Mouse (Mus musculus) left cerebral cortex, postnatal 36 days (tissue): ENCODE data around the gene Mecom. TPM values are rescaled to one million over a fixed set of nuclear protein-coding genes. Genes with fewer than 3 reads are reported as not detected.

Source experiments
- DNase-seq, 2 experiments: peaks; one replicate each; pipeline ENCODE4 v3.0.0; 2021 to 2022; ENCODE audit warnings: low spot score in 2 of 2, mixed read lengths in 1 of 2
- intact Hi-C: fragments of 180-260 bp; cut with DNase I; formaldehyde crosslinking; loops from one replicate; pipeline ENCODE4 v1.15.1; 2025
- total RNA-seq, 2 experiments: library from RNA; stranded (reverse); gene quantifications; 2 replicates each; pipeline ENCODE4 v1.2.3; 2021

Mecom gene
- total RNA-seq, 2 experiments from 2014 or later, result 2.2 to 5.0 TPM

GRCm38 (mm10) chr3:30092481-30092880, 455.3 kb downstream of the Mecom start:
- no peak for DNase-seq
- intact Hi-C loops, result no loop called here

- intact Hi-C loops, result no loop called here
Observed at GRCm38 (mm10) chr3:30091860-30092259, 455.9 kb downstream of the Mecom start.

GRCm38 (mm10) chr3:30091401-30091800, 456.4 kb downstream of the Mecom start:
- DNase-seq, result no peak
- intact Hi-C loops, result no loop called here

More at GRCm38 (mm10) chr3:30091860-30092259, 455.9 kb downstream of the Mecom start:
- no peak for DNase-seq

GRCm38 (mm10) chr3:30086139-30086538, 461.7 kb downstream of the Mecom start:
- DNase-seq, result no peak
- intact Hi-C loops, result no loop called here

- intact Hi-C loops, result no loop called here
Observed at GRCm38 (mm10) chr3:30083842-30084241, 464.0 kb downstream of the Mecom start.

GRCm38 (mm10) chr3:30083268-30083667, 464.5 kb downstream of the Mecom start:
- DNase-seq, result no peak
- intact Hi-C loops, result no loop called here

More at GRCm38 (mm10) chr3:30083842-30084241, 464.0 kb downstream of the Mecom start:
- DNase-seq, result no peak

- intact Hi-C loops, result no loop called here
- DNase-seq, result no peak
Observed at GRCm38 (mm10) chr3:30080827-30081226, 467.0 kb downstream of the Mecom start.

- DNase-seq, result no peak
- intact Hi-C loops, result no loop called here
Observed at GRCm38 (mm10) chr3:30076522-30076921, 471.3 kb downstream of the Mecom start.

- intact Hi-C loops, result no loop called here
- no peak for DNase-seq
Observed at GRCm38 (mm10) chr3:30071271-30071670, 476.5 kb downstream of the Mecom start.

- no peak for DNase-seq
- intact Hi-C loops, result no loop called here
Observed at GRCm38 (mm10) chr3:30066519-30066918, 481.3 kb downstream of the Mecom start.

GRCm38 (mm10) chr3:30060058-30060457, 487.8 kb downstream of the Mecom start:
- intact Hi-C loops, result no loop called here

GRCm38 (mm10) chr3:30059615-30060014, 488.2 kb downstream of the Mecom start:
- intact Hi-C loops, result no loop called here
- no peak for DNase-seq

More at GRCm38 (mm10) chr3:30060058-30060457, 487.8 kb downstream of the Mecom start:
- no peak for DNase-seq

- intact Hi-C loops, result no loop called here
- no peak for DNase-seq
Observed at GRCm38 (mm10) chr3:30051287-30051686, 496.5 kb downstream of the Mecom start.

GRCm38 (mm10) chr3:30050795-30051194, 497.0 kb downstream of the Mecom start:
- DNase-seq, result no peak
- intact Hi-C loops, result no loop called here

GRCm38 (mm10) chr3:30048792-30049191, 499.0 kb downstream of the Mecom start:
- intact Hi-C loops, result no loop called here

GRCm38 (mm10) chr3:30048157-30048556, 499.7 kb downstream of the Mecom start:
- intact Hi-C loops, result no loop called here
- DNase-seq, result no peak

More at GRCm38 (mm10) chr3:30048792-30049191, 499.0 kb downstream of the Mecom start:
- no peak for DNase-seq

- intact Hi-C loops, result no loop called here
Observed at GRCm38 (mm10) chr3:30043525-30043924, 504.3 kb downstream of the Mecom start.

GRCm38 (mm10) chr3:30038545-30038944, 509.3 kb downstream of the Mecom start:
- DNase-seq, result no peak
- intact Hi-C loops, result no loop called here

More at GRCm38 (mm10) chr3:30043525-30043924, 504.3 kb downstream of the Mecom start:
- no peak for DNase-seq

GRCm38 (mm10) chr3:30019961-30020360, 527.8 kb downstream of the Mecom start:
- DNase-seq, result no peak
- intact Hi-C loops, result loop anchor here (10.0 kb wide), 3 partner anchors 205 to 495 kb away; no protein-coding TSS in a partner anchor

GRCm38 (mm10) chr3:30019411-30019810, 528.4 kb downstream of the Mecom start:
- intact Hi-C loops, result loop anchor here (10.0 kb wide), 3 partner anchors 205 to 495 kb away; no protein-coding TSS in a partner anchor

GRCm38 (mm10) chr3:30018202-30018601, 529.6 kb downstream of the Mecom start:
- intact Hi-C loops, result loop anchor here (10.0 kb wide), 3 partner anchors 203 to 497 kb away; no protein-coding TSS in a partner anchor
- no peak for DNase-seq

More at GRCm38 (mm10) chr3:30019411-30019810, 528.4 kb downstream of the Mecom start:
- no peak for DNase-seq

GRCm38 (mm10) chr3:30016766-30017165, 531.0 kb downstream of the Mecom start:
- intact Hi-C loops, result loop anchor here (10.0 kb wide), 3 partner anchors 202 to 498 kb away; no protein-coding TSS in a partner anchor
- no peak for DNase-seq
